Mouse (Mus musculus): ENCODE data around the gene Sppl3.

DNA sequence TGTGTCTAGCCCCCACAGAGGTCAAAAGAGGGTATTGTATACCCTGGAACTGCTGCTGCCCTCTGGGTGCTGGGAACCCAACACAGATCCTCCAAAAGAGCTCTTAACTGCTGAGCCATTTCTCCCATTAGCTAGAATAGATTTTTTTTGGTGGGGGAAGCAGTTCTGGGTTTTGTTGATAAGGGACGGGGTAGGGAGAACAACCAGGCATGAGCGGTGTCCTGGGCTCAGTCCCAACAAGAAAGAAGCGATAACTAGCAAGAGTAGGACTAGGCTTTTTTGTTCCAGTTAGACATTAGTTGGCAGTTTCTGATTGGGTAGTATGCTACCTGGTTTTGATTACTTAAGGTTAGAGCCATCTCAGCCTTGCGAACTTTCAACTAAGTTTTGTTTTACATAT is 46.2 kb downstream of the Sppl3 start:
- no peak for TF ChIP-seq MAFK (IDR thresholded peaks at IDR 0.05; ENCODE audit: insufficient read depth, low read depth, low read length)
- no peak for TF ChIP-seq HCFC1 (IDR thresholded peaks at IDR 0.05; ENCODE audit: borderline replicate concordance, insufficient read depth, low read length)
- no peak for TF ChIP-seq ZNF384 (IDR thresholded peaks at IDR 0.05; ENCODE audit: low read depth, low read length)
- no peak for TF ChIP-seq CHD2 (IDR thresholded peaks at IDR 0.05; ENCODE audit: low read depth, low read length)
